Mouse (Mus musculus) midbrain, postnatal 0 days (tissue): Measurements from ENCODE around the gene Pelo. TPM values are rescaled to one million over a fixed set of nuclear protein-coding genes. Genes with fewer than 3 reads are reported as not detected.

Source experiments
- ATAC-seq: fragments of 200-750 bp; cut with Nextera tagmentation; 2 replicates; pipeline ENCODE4 v1.8.0; 2017; ENCODE audit warnings: moderate number of reproducible peaks, mild to moderate bottlenecking, moderate TSS enrichment, moderate library complexity; ENCODE audit not compliant: low FRiP score
- DNase-seq: peaks from one replicate; pipeline ENCODE4 v3.0.0-alpha.2; 2015; ENCODE audit warnings: low spot score
- H3K27ac ChIP-seq: fragments of 300-500 bp; sonication (generic); 2 replicates; pipeline ENCODE4 v1.5.1; 2014; ENCODE audit warnings: low read depth, mild to moderate bottlenecking, low read length, mixed read lengths
- H3K27me3 ChIP-seq: fragments of 300-500 bp; sonication (generic); 2 replicates; pipeline ENCODE4 v1.6.1; 2014; ENCODE audit warnings: low read length, control low read depth, mixed read lengths; ENCODE audit not compliant: insufficient read depth
- H3K36me3 ChIP-seq: fragments of 300-500 bp; sonication (generic); 2 replicates; pipeline ENCODE4 v1.6.1; 2014; ENCODE audit warnings: low read length, control low read depth, mixed read lengths; ENCODE audit not compliant: insufficient read depth
- H3K4me1 ChIP-seq: fragments of 300-500 bp; sonication (generic); 2 replicates; pipeline ENCODE4 v1.6.1; 2014; ENCODE audit warnings: mild to moderate bottlenecking, control low read depth, antibody characterized with exemption, low read length, mixed read lengths; ENCODE audit not compliant: insufficient read depth
- H3K4me2 ChIP-seq: fragments of 300-500 bp; sonication (generic); 2 replicates; pipeline ENCODE4 v1.6.1; 2014; ENCODE audit warnings: low read depth, mild to moderate bottlenecking, low read length, mixed read lengths; ENCODE audit not compliant: poor library complexity, severe bottlenecking
- H3K4me3 ChIP-seq: fragments of 300-500 bp; sonication (generic); 2 replicates; pipeline ENCODE4 v1.5.1; 2014; ENCODE audit warnings: low read depth, mild to moderate bottlenecking, low read length, moderate library complexity
- H3K9ac ChIP-seq: fragments of 300-500 bp; sonication (generic); replicated peaks from 2 replicates; pipeline ENCODE4 v1.6.1; 2014; ENCODE audit warnings: mild to moderate bottlenecking, low read length, moderate library complexity, mixed read lengths; ENCODE audit not compliant: poor library complexity, severe bottlenecking
- H3K9me3 ChIP-seq: fragments of 300-500 bp; sonication (generic); 2 replicates; pipeline ENCODE4 v1.6.1; 2016; ENCODE audit warnings: low read length, control low read depth
- CTCF ChIP-seq: IDR thresholded peaks from 2 replicates; pipeline ENCODE4 v1.5.1; 2016; ENCODE audit warnings: antibody characterized with exemption, mild to moderate bottlenecking
- WGBS: fragments of 180-500 bp; shearing (Covaris S2); extraction: QIAGEN DNeasy Blood & Tissue Kit; methylation state at CpG from one replicate; pipeline ENCODE4 v1.1.7; 2014; 5-methylcytosine and 5-hydroxymethylcytosine counted together
- polyA plus RNA-seq: library from polyadenylated mRNA; unstranded; fragments of >200 nt; fragmentation: Nextera tagmentation; extraction: Ambion mirVana; gene quantifications from 2 replicates; pipeline ENCODE4 v1.2.1, GENCODE M21; 2015
- total RNA-seq: library from RNA; depleted of rRNA; stranded (reverse); fragments of >200 nt; gene quantifications from 2 replicates; pipeline ENCODE4 v1.2.3, GENCODE M21; 2014; rRNA removed

Pelo gene
- total and polyA plus RNA-seq, 2 experiments from 2014 or later = 6.0 to 14.1 TPM

- no peaks in the 10 kb centered on the region for H3K36me3 ChIP-seq
- H3K4me2 ChIP-seq = no peak overlapping the region
- TF ChIP-seq CTCF = no peak
- H3K4me1 ChIP-seq = no peaks in the 10 kb centered on the region
- no peaks in the 10 kb centered on the region for H3K27me3 ChIP-seq
- WGBS = 95% methylated on average over 4 of the region's 4 CpGs
- ATAC-seq (no peak), DNase-seq (no peak)
- H3K9me3 ChIP-seq = no peaks in the 10 kb centered on the region
- H3K4me3 ChIP-seq = no peak overlapping the region
- H3K9ac ChIP-seq = no peak overlapping the region
- no peak overlapping the region for H3K27ac ChIP-seq
Measured at GRCm38 (mm10) chr13:115067324-115067967, 22.5 kb downstream of the Pelo start.

- Histone ChIP-seq H3K27me3 (no peaks in the 10 kb centered on the region), H3K9ac (no peak overlapping the region), H3K4me1 (no peaks in the 10 kb centered on the region), H3K36me3 (no peaks in the 10 kb centered on the region), H3K27ac (no peak overlapping the region), H3K9me3 (no peaks in the 10 kb centered on the region), H3K4me2 (no peak overlapping the region), H3K4me3 (no peak overlapping the region)
- no peak for TF ChIP-seq CTCF
- ATAC-seq (no peak), DNase-seq (no peak)
- 84% methylated on average over 5 of the region's 5 CpGs for WGBS
Measured at GRCm38 (mm10) chr13:115057555-115057954, 32.4 kb downstream of the Pelo start.

GRCm38 (mm10) chr13:115054783-115055182 lies 35.2 kb downstream of the Pelo start:
- H3K36me3 ChIP-seq = no peaks in the 10 kb centered on the region
- no peaks in the 10 kb centered on the region for H3K27me3 ChIP-seq
- no peak overlapping the region for H3K27ac ChIP-seq
- H3K9ac ChIP-seq = no peak overlapping the region
- no peaks in the 10 kb centered on the region for H3K4me1 ChIP-seq
- no peak for TF ChIP-seq CTCF
- 0 out of 2 replicates have a peak overlapping the region, but pooled peaks have one; percentile 4 for H3K4me2 ChIP-seq
- ATAC-seq (no peak), DNase-seq (peak; percentile 21)
- H3K9me3 ChIP-seq = no peaks in the 10 kb centered on the region
- 32% methylated on average over 9 of the region's 9 CpGs for WGBS
- no peak overlapping the region for H3K4me3 ChIP-seq

- 67% methylated on average over 7 of the region's 7 CpGs for WGBS
- no peaks in the 10 kb centered on the region for H3K36me3 ChIP-seq
- TF ChIP-seq CTCF = no peak
- no peak overlapping the region for H3K4me2 ChIP-seq
- H3K27ac ChIP-seq = no peak overlapping the region
- no peaks in the 10 kb centered on the region for H3K9me3 ChIP-seq
- no peaks in the 10 kb centered on the region for H3K4me1 ChIP-seq
- no peak overlapping the region for H3K4me3 ChIP-seq
- no peaks in the 10 kb centered on the region for H3K27me3 ChIP-seq
- DNase-seq = no peak
- ATAC-seq = no peak
- H3K9ac ChIP-seq = no peak overlapping the region
Measured at GRCm38 (mm10) chr13:115052568-115052967, 37.4 kb downstream of the Pelo start.

GRCm38 (mm10) chr13:115050660-115051559 lies 39.1 kb downstream of the Pelo start:
- no peaks in the 10 kb centered on the region for H3K9me3 ChIP-seq
- H3K36me3 ChIP-seq = no peaks in the 10 kb centered on the region
- H3K27me3 ChIP-seq = no peaks in the 10 kb centered on the region
- WGBS = 85% methylated on average over 13 of the region's 13 CpGs
- no peak for TF ChIP-seq CTCF
- no peak overlapping the region for H3K9ac ChIP-seq
- no peak overlapping the region for H3K27ac ChIP-seq
- no peak overlapping the region for H3K4me2 ChIP-seq
- ATAC-seq = no peak
- peak; percentile 61 for DNase-seq
- H3K4me1 ChIP-seq = no peaks in the 10 kb centered on the region
- H3K4me3 ChIP-seq = no peak overlapping the region

GRCm38 (mm10) chr13:115042652-115043051 lies 47.3 kb downstream of the Pelo start:
- no peak for ATAC-seq
- 78% methylated on average over 2 of the region's 2 CpGs for WGBS

More at GRCm38 (mm10) chr13:115042652-115043051, 47.3 kb downstream of the Pelo start:
- no peak overlapping the region for H3K4me3 ChIP-seq
- TF ChIP-seq CTCF = no peak
- no peaks in the 10 kb centered on the region for H3K27me3 ChIP-seq
- no peaks in the 10 kb centered on the region for H3K4me1 ChIP-seq
- no peak overlapping the region for H3K9ac ChIP-seq
- no peak overlapping the region for H3K4me2 ChIP-seq
- H3K27ac ChIP-seq = no peak overlapping the region
- no peaks in the 10 kb centered on the region for H3K9me3 ChIP-seq
- no peaks in the 10 kb centered on the region for H3K36me3 ChIP-seq
- DNase-seq = no peak

Other genes with a start within 250 kb of the Pelo start
- 0.80 and 1.1 TPM in 2 replicates for gene Itga2, start 158.1 kb downstream of the Pelo start, total RNA-seq
- gene Itga2, start 158.1 kb downstream of the Pelo start, polyA plus RNA-seq = 0.31 and 0.39 TPM in 2 replicates
- gene Gm49395, start 11.7 kb upstream of the Pelo start, total RNA-seq = 3.1 TPM in 1 of 2 replicates, not detected in the other
- gene Gm49395, start 11.7 kb upstream of the Pelo start, polyA plus RNA-seq = 3.4 TPM in 2 replicates
- 8.5 and 8.7 TPM in 2 replicates for gene Itga1, start 11.8 kb upstream of the Pelo start, total RNA-seq
- 3.0 and 3.6 TPM in 2 replicates for gene Itga1, start 11.8 kb upstream of the Pelo start, polyA plus RNA-seq